Mouse (Mus musculus) heart, postnatal 0 days (tissue): ENCODE measurements around the gene E130311K13Rik.

Source experiments
- CTCF ChIP-seq: IDR thresholded peaks from 2 replicates; pipeline ENCODE4 v1.5.1; 2016; ENCODE audit warnings: antibody characterized with exemption, control low read depth, low read depth
- EP300 ChIP-seq: IDR thresholded peaks from 2 replicates; pipeline ENCODE4 v1.6.1; 2016; ENCODE audit warnings: antibody characterized with exemption, low read depth

GRCm38 (mm10) chr3:63897177-63897576, 32.1 kb downstream of the E130311K13Rik start:
- no peak for TF ChIP-seq CTCF
- no peak for TF ChIP-seq EP300
